Mouse (Mus musculus) erythroblast, embryonic 14.5 days (primary cell): Measurements from ENCODE around the gene Abr. TPM values are rescaled to one million over a fixed set of nuclear protein-coding genes. Genes with fewer than 3 reads are reported as not detected.

Experiments used
- H3K27me3 ChIP-seq: 2 replicates; pipeline ENCODE4 v1.6.1; 2012; ENCODE audit warnings: inconsistent platforms; ENCODE audit not compliant: control insufficient read depth
- H3K36me3 ChIP-seq: 2 replicates; pipeline ENCODE4 v1.6.1; 2012; ENCODE audit warnings: mild to moderate bottlenecking, inconsistent platforms; ENCODE audit not compliant: control insufficient read depth
- H3K4me1 ChIP-seq: 2 replicates; pipeline ENCODE4 v1.6.1; 2012; ENCODE audit warnings: inconsistent platforms; ENCODE audit not compliant: control insufficient read depth
- H3K4me3 ChIP-seq: replicated peaks from 2 replicates; pipeline ENCODE3; 2012; ENCODE audit warnings: moderate library complexity, mild to moderate bottlenecking, inconsistent platforms
- H3K9me3 ChIP-seq: 2 replicates; pipeline ENCODE4 v1.6.1; 2012; ENCODE audit warnings: low read length, inconsistent platforms, mixed read lengths; ENCODE audit not compliant: control insufficient read depth
- GATA1 ChIP-seq: IDR thresholded peaks from 2 replicates; pipeline ENCODE4 v1.6.1; 2012; ENCODE audit warnings: low read length, inconsistent platforms, mixed read lengths
- TAL1 ChIP-seq: IDR thresholded peaks from 3 replicates; pipeline ENCODE4 v1.6.1; 2012; ENCODE audit warnings: low read length, inconsistent platforms, mixed read lengths
- polyA plus RNA-seq: library from polyadenylated mRNA; stranded (reverse); fragments of >175 nt; gene quantifications from 2 replicates; pipeline ENCODE4 v1.2.3, GENCODE M21; 2012

Gene Abr
- polyA plus RNA-seq, 1 experiment = 0.03 TPM

GRCm38 (mm10) chr11:76650862-76651560, 28.9 kb upstream of the Abr start:
- TF ChIP-seq TAL1 (no peak), GATA1 (no peak)
- Histone ChIP-seq H3K4me3 (no peak overlapping the region), H3K36me3 (no peaks in the 10 kb centered on the region), H3K4me1 (no peaks in the 10 kb centered on the region), H3K9me3 (no peaks in the 10 kb centered on the region), H3K27me3 (peaks cover 11% of the 10 kb centered on the region)

- H3K9me3 ChIP-seq = no peaks in the 10 kb centered on the region
- H3K27me3 ChIP-seq = peaks cover 29% of the 10 kb centered on the region
- H3K36me3 ChIP-seq = no peaks in the 10 kb centered on the region
- no peak for TF ChIP-seq GATA1
- TF ChIP-seq TAL1 = no peak
- H3K4me3 ChIP-seq = no peak overlapping the region
- no peaks in the 10 kb centered on the region for H3K4me1 ChIP-seq
Observed at GRCm38 (mm10) chr11:76647500-76647899, 25.4 kb upstream of the Abr start.

- H3K4me3 ChIP-seq = no peak overlapping the region
- no peak for TF ChIP-seq GATA1
- no peak for TF ChIP-seq TAL1
- H3K9me3 ChIP-seq = no peaks in the 10 kb centered on the region
- H3K27me3 ChIP-seq = peaks cover 29% of the 10 kb centered on the region
- no peaks in the 10 kb centered on the region for H3K36me3 ChIP-seq
- H3K4me1 ChIP-seq = no peaks in the 10 kb centered on the region
Observed at GRCm38 (mm10) chr11:76647062-76647461, 24.9 kb upstream of the Abr start.

- Histone ChIP-seq H3K36me3 (no peaks in the 10 kb centered on the region), H3K9me3 (no peaks in the 10 kb centered on the region), H3K27me3 (peaks cover 29% of the 10 kb centered on the region), H3K4me3 (no peak overlapping the region), H3K4me1 (no peaks in the 10 kb centered on the region)
- TF ChIP-seq TAL1 (no peak), GATA1 (no peak)
Observed at GRCm38 (mm10) chr11:76645955-76646354, 23.8 kb upstream of the Abr start.

GRCm38 (mm10) chr11:76645036-76645435, 22.9 kb upstream of the Abr start:
- Histone ChIP-seq H3K4me3 (no peak overlapping the region), H3K27me3 (peaks cover 29% of the 10 kb centered on the region), H3K36me3 (no peaks in the 10 kb centered on the region), H3K4me1 (no peaks in the 10 kb centered on the region), H3K9me3 (no peaks in the 10 kb centered on the region)
- TF ChIP-seq GATA1 (no peak), TAL1 (no peak)

- Histone ChIP-seq H3K4me1 (no peaks in the 10 kb centered on the region), H3K36me3 (no peaks in the 10 kb centered on the region), H3K9me3 (no peaks in the 10 kb centered on the region), H3K4me3 (no peak overlapping the region), H3K27me3 (peaks cover 29% of the 10 kb centered on the region)
- no peak for TF ChIP-seq TAL1
- TF ChIP-seq GATA1 = no peak
Observed at GRCm38 (mm10) chr11:76644257-76644656, 22.1 kb upstream of the Abr start.

GRCm38 (mm10) chr11:76640231-76640630, 18.1 kb upstream of the Abr start:
- peaks cover 10% of the 10 kb centered on the region for H3K27me3 ChIP-seq
- TF ChIP-seq TAL1 = no peak
- no peaks in the 10 kb centered on the region for H3K9me3 ChIP-seq
- no peak overlapping the region for H3K4me3 ChIP-seq
- H3K4me1 ChIP-seq = no peaks in the 10 kb centered on the region
- H3K36me3 ChIP-seq = no peaks in the 10 kb centered on the region

- TF ChIP-seq TAL1 = no peak
- TF ChIP-seq GATA1 = no peak
- no peak overlapping the region for H3K4me3 ChIP-seq
- no peaks in the 10 kb centered on the region for H3K4me1 ChIP-seq
- no peaks in the 10 kb centered on the region for H3K9me3 ChIP-seq
- peaks cover 1% of the 10 kb centered on the region for H3K27me3 ChIP-seq
- no peaks in the 10 kb centered on the region for H3K36me3 ChIP-seq
Observed at GRCm38 (mm10) chr11:76639269-76639985, 17.3 kb upstream of the Abr start.

GRCm38 (mm10) chr11:76630487-76630886, 8.4 kb upstream of the Abr start:
- no peak for TF ChIP-seq GATA1
- TF ChIP-seq TAL1 = no peak
- Histone ChIP-seq H3K4me1 (no peaks in the 10 kb centered on the region), H3K36me3 (no peaks in the 10 kb centered on the region), H3K27me3 (no peaks in the 10 kb centered on the region), H3K9me3 (no peaks in the 10 kb centered on the region), H3K4me3 (no peak overlapping the region)

GRCm38 (mm10) chr11:76630023-76630422, 7.9 kb upstream of the Abr start:
- Histone ChIP-seq H3K9me3 (no peaks in the 10 kb centered on the region), H3K36me3 (no peaks in the 10 kb centered on the region), H3K4me1 (no peaks in the 10 kb centered on the region), H3K4me3 (no peak overlapping the region), H3K27me3 (no peaks in the 10 kb centered on the region; the same call in 1 of the 2 replicates)
- TF ChIP-seq GATA1 (no peak), TAL1 (no peak)
